In genomic region chr16:35220412-35220811, GRCm38 (mm10) we compare ENCODE assay signal across 24 mouse cellular contexts.
A peak's percentile ranks its signal among the peaks of the same experiment; 100 is the strongest.
DNase-seq lines count a peak whose midpoint lies in the region; ATAC-seq and TF ChIP-seq lines count a peak whose summit lies in the region.
"Had no signal": no experiment of that assay in that cellular context is flagged by ENCODE, and none has a peak within 500 bp of the region (broad histone marks: within the 10 kb centered on the region; RNA-seq: fewer than 3 reads in every experiment).

No protein-coding gene starts in this region.

- no peak overlapping the region for H3K9ac ChIP-seq in heart, postnatal 0 days (replicated peaks; ENCODE audit: low read depth, low read length)
- H3K9ac ChIP-seq in heart, adult 2 months (ENCODE audit: low read depth, low read length) = no peak overlapping the region
- H3K9ac ChIP-seq: forebrain, embryonic 13.5 days; heart, embryonic 12.5 days; hindbrain, embryonic 14.5 days had no signal

- TF ChIP-seq POLR2A in heart, adult 2 months (IDR thresholded peaks at IDR 0.05; ENCODE audit: insufficient read depth, low read depth, low read length) = no peak

- no peak for TF ChIP-seq EP300 in heart, postnatal 0 days (IDR thresholded peaks at IDR 0.05; ENCODE audit: low read depth)
- no peak for TF ChIP-seq EP300 in heart, adult 2 months (IDR thresholded peaks at IDR 0.05; ENCODE audit: insufficient read depth, low read depth, low read length)

- intact Hi-C loops in heart, adult 2 months (cut with DNase I) = no loop called here

- TF ChIP-seq CTCF in heart, postnatal 0 days (IDR thresholded peaks at IDR 0.05; ENCODE audit: low read depth) = no peak
- no peak for TF ChIP-seq CTCF in heart, adult 2 months (IDR thresholded peaks at IDR 0.05)

- peaks cover 68% of the 10 kb centered on the region for H3K4me1 ChIP-seq in heart, postnatal 0 days (ENCODE audit: control insufficient read depth, insufficient read depth)
- peaks cover 16% of the 10 kb centered on the region; the same call in 1 of the 2 replicates for H3K4me1 ChIP-seq in heart, adult 2 months (ENCODE audit: control insufficient read depth, insufficient read depth, low read length)

- H3K79me2 ChIP-seq in heart, adult 2 months (replicated peaks; ENCODE audit: control insufficient read depth, insufficient read depth, low read length) = no peaks in the 10 kb centered on the region

- ATAC-seq in heart, postnatal 0 days (ENCODE audit: insufficient read depth, low read depth) = no peak
- ATAC-seq: activated CD4-positive, CD25-positive, alpha-beta regulatory T cell, adult 4 months; CD4-positive, CD25-positive, alpha-beta regulatory T cell, adult 4 months; forebrain, embryonic 13.5 days; forebrain, embryonic 16.5 days; hindbrain, postnatal 0 days; inflammation-experienced regulatory T-cells, adult 6 months; intestine, embryonic 16.5 days had no signal

- H3K27ac ChIP-seq in heart, postnatal 0 days (ENCODE audit: low read depth) = peak overlapping the region; percentile 22; the same call in 1 of the 2 replicates
- no peak overlapping the region for H3K27ac ChIP-seq in heart, adult 2 months
- H3K27ac ChIP-seq: forebrain, embryonic 10.5 days; forebrain, embryonic 13.5 days; gastrocnemius, adult 2 months; hindbrain, embryonic 14.5 days; hindbrain, postnatal 0 days had no signal

- H3K27me3 ChIP-seq in heart, postnatal 0 days (ENCODE audit: control insufficient read depth, insufficient read depth, low read length) = no peaks in the 10 kb centered on the region
- no peaks in the 10 kb centered on the region for H3K27me3 ChIP-seq in heart, adult 2 months (ENCODE audit: control insufficient read depth, insufficient read depth, low read length)
- H3K27me3 ChIP-seq: forebrain, embryonic 13.5 days; heart, embryonic 12.5 days had no signal

- H3K36me3 ChIP-seq in heart, postnatal 0 days (replicated peaks; ENCODE audit: control insufficient read depth, insufficient read depth, low read length) = no peaks in the 10 kb centered on the region
- H3K36me3 ChIP-seq in heart, adult 2 months (ENCODE audit: control insufficient read depth, insufficient read depth, low read length) = no peaks in the 10 kb centered on the region
- H3K36me3 ChIP-seq: forebrain, embryonic 10.5 days; heart, embryonic 12.5 days had no signal

- H3K9me3 ChIP-seq in heart, postnatal 0 days (replicated peaks; ENCODE audit: control insufficient read depth, low read length) = no peaks in the 10 kb centered on the region
- H3K9me3 ChIP-seq: forebrain, embryonic 10.5 days; forebrain, embryonic 13.5 days; heart, embryonic 12.5 days had no signal

- DNase-seq in heart, postnatal 0 days (ENCODE audit: low spot score) = no peak
- DNase-seq in heart, adult 2 months = no peak
- peak; percentile 62 to 74 for DNase-seq in right cerebral cortex, postnatal 10 days (ENCODE audit: low spot score in 2 of 2)
- DNase-seq in right cerebral cortex, adult 18-20 months = no peak
- peak; percentile 60 for DNase-seq in brain, adult 2 months (ENCODE audit: low read depth, low spot score)
- DNase-seq in yolk sac, embryonic 10.5 days (ENCODE audit: low spot score) = no peak
- DNase-seq: adrenal gland, adult 8-10 months; adrenal gland, postnatal 25 days; cerebellum, adult 18-20 months; cerebellum, adult 9-10 months; cerebellum, postnatal 14 days; gastrocnemius, adult 2 months; gastrocnemius, postnatal 14 days; heart, adult 18-20 months had no signal

- H3K4me2 ChIP-seq in heart, postnatal 0 days (ENCODE audit: low read depth, low read length) = no peak overlapping the region
- H3K4me2 ChIP-seq: forebrain, embryonic 13.5 days; heart, embryonic 12.5 days; hindbrain, embryonic 14.5 days had no signal

- no peak overlapping the region for H3K4me3 ChIP-seq in heart, postnatal 0 days (ENCODE audit: low read depth, low read length)
- H3K4me3 ChIP-seq in heart, adult 2 months = no peak overlapping the region
- H3K4me3 ChIP-seq: forebrain, embryonic 10.5 days; forebrain, embryonic 13.5 days; gastrocnemius, adult 2 months; heart, embryonic 12.5 days had no signal

- WGBS in heart, postnatal 0 days = 74% methylated on average over 5 of the region's 5 CpGs
- 86% methylated on average over 5 of the region's 5 CpGs for WGBS in heart, adult 2 months

Comparison
In these comparisons a context has a peak if more than half of its experiments do, and no peak if none do; other contexts are left out.
1. DNase-seq: peak in right cerebral cortex, postnatal 10 days (2 of 2) and brain, adult 2 months (single experiment); none in heart, postnatal 0 days (single experiment), heart, adult 2 months (0 of 2), right cerebral cortex, adult 18-20 months (single experiment) and yolk sac, embryonic 10.5 days (single experiment).